In genomic region chr8:127335216-127335615, GRCm38 (mm10) we compare ENCODE assay signal across 17 mouse cellular contexts.
DNase-seq lines count a peak whose midpoint lies in the region; ATAC-seq and TF ChIP-seq lines count a peak whose summit lies in the region.
"Had no signal": no experiment of that assay in that cellular context is flagged by ENCODE, and none has a peak within 500 bp of the region (broad histone marks: within the 10 kb centered on the region; RNA-seq: fewer than 3 reads in every experiment).

No protein-coding gene starts in this region.

- no peak for ATAC-seq in hindbrain, postnatal 0 days
- ATAC-seq: forebrain, embryonic 16.5 days; intestine, embryonic 16.5 days had no signal

- H3K79me2 ChIP-seq in liver, adult 2 months (ENCODE audit: control insufficient read depth, insufficient read depth, low read length), result peaks cover 16% of the 10 kb centered on the region

- no peak overlapping the region for H3K4me3 ChIP-seq in kidney, adult 2 months (ENCODE audit: insufficient read depth, low read depth, low read length)
- H3K4me3 ChIP-seq in liver, adult 2 months (ENCODE audit: insufficient read depth, low read depth, low read length), result no peak overlapping the region
- no peak overlapping the region for H3K4me3 ChIP-seq in hindbrain, postnatal 0 days (ENCODE audit: low read length)
- H3K4me3 ChIP-seq: forebrain, embryonic 12.5 days; hindbrain, embryonic 10.5 days had no signal

- TF ChIP-seq CTCF in kidney, adult 2 months (conservative IDR thresholded peaks at IDR 0.05; ENCODE audit: insufficient read depth, insufficient read length, low read depth, low read length), result no peak
- TF ChIP-seq CTCF in liver, adult 2 months (IDR thresholded peaks at IDR 0.05; ENCODE audit: low read depth, low read length), result no peak
- TF ChIP-seq CTCF in hindbrain, postnatal 0 days (IDR thresholded peaks at IDR 0.05; ENCODE audit: low read depth), result no peak

- no peak for TF ChIP-seq POLR2A in kidney, adult 2 months (IDR thresholded peaks at IDR 0.05; ENCODE audit: low read depth, low read length)
- TF ChIP-seq POLR2A in liver, adult 2 months (IDR thresholded peaks at IDR 0.05; ENCODE audit: extremely low read depth, insufficient read depth, low read length), result no peak

- no peaks in the 10 kb centered on the region for H3K36me3 ChIP-seq in kidney, adult 2 months (ENCODE audit: control insufficient read depth, insufficient read depth, low read length)
- H3K36me3 ChIP-seq in liver, adult 2 months (ENCODE audit: control insufficient read depth, insufficient read depth, low read length), result no peaks in the 10 kb centered on the region
- no peaks in the 10 kb centered on the region for H3K36me3 ChIP-seq in hindbrain, postnatal 0 days (ENCODE audit: insufficient read depth, low read length)
- H3K36me3 ChIP-seq: forebrain, embryonic 12.5 days; hindbrain, embryonic 10.5 days had no signal

- 53% methylated on average over 1 of the region's 1 CpGs for WGBS in kidney, adult 2 months
- WGBS in liver, adult 2 months, result 30% methylated on average over 1 of the region's 1 CpGs
- WGBS in hindbrain, postnatal 0 days, result 89% methylated on average over 1 of the region's 1 CpGs

- no peaks in the 10 kb centered on the region for H3K27me3 ChIP-seq in kidney, adult 2 months (replicated peaks; ENCODE audit: control insufficient read depth, insufficient read depth, low read length)
- no peaks in the 10 kb centered on the region for H3K27me3 ChIP-seq in liver, adult 2 months (ENCODE audit: control insufficient read depth, insufficient read depth, low read length)
- no peaks in the 10 kb centered on the region for H3K27me3 ChIP-seq in hindbrain, postnatal 0 days (ENCODE audit: insufficient read depth, low read length)
- H3K27me3 ChIP-seq: CH12.LX; forebrain, embryonic 12.5 days had no signal

- H3K9ac ChIP-seq in liver, adult 2 months (ENCODE audit: low read depth, low read length), result no peak overlapping the region
- no peak overlapping the region for H3K9ac ChIP-seq in hindbrain, postnatal 0 days (replicated peaks; ENCODE audit: low read length)
- H3K9ac ChIP-seq: forebrain, embryonic 12.5 days; hindbrain, embryonic 14.5 days had no signal

- H3K4me2 ChIP-seq in hindbrain, postnatal 0 days (ENCODE audit: low read depth, low read length), result no peak overlapping the region
- H3K4me2 ChIP-seq: forebrain, embryonic 12.5 days; hindbrain, embryonic 14.5 days had no signal

- DNase-seq in heart, adult 18-20 months, result peak; percentile 26 to 38
- DNase-seq in heart, postnatal 25 days (ENCODE audit: low spot score), result no peak
- peak; percentile 51 for DNase-seq in kidney, adult 2 months
- DNase-seq in kidney, postnatal 25 days, result no peak
- DNase-seq in liver, adult 2 months (ENCODE audit: extremely low read depth, low read depth, low spot score), result peak; percentile 39
- no peak for DNase-seq in liver
- DNase-seq in hindbrain, postnatal 0 days (ENCODE audit: low spot score), result no peak
- DNase-seq: adrenal gland, adult 8-10 months; adrenal gland, postnatal 36 days; cerebellum, adult 2 months; cerebellum, postnatal 10 days had no signal

- H3K27ac ChIP-seq in kidney, adult 2 months (ENCODE audit: insufficient read depth, low read depth, low read length), result no peak overlapping the region
- H3K27ac ChIP-seq in liver, adult 2 months (replicated peaks; ENCODE audit: insufficient read depth, low read depth, low read length), result no peak overlapping the region
- no peak overlapping the region for H3K27ac ChIP-seq in hindbrain, postnatal 0 days
- H3K27ac ChIP-seq: forebrain, embryonic 12.5 days; hindbrain, embryonic 10.5 days; hindbrain, embryonic 14.5 days had no signal

- intact Hi-C loops in heart, postnatal 25 days (cut with DNase I), result loop anchor here (10.0 kb wide), 1 partner anchor 1160 kb away; no protein-coding TSS in a partner anchor

- peaks cover 15% of the 10 kb centered on the region; the same call in 1 of the 2 replicates for H3K4me1 ChIP-seq in kidney, adult 2 months (ENCODE audit: control insufficient read depth, insufficient read depth, low read length)
- H3K4me1 ChIP-seq in liver, adult 2 months (ENCODE audit: control insufficient read depth, insufficient read depth, low read length), result peaks cover 4% of the 10 kb centered on the region
- H3K4me1 ChIP-seq in hindbrain, postnatal 0 days (ENCODE audit: insufficient read depth, low read length), result peaks cover 7% of the 10 kb centered on the region; the same call in 1 of the 2 replicates

- H3K9me3 ChIP-seq in hindbrain, postnatal 0 days (ENCODE audit: low read length), result no peaks in the 10 kb centered on the region
- H3K9me3 ChIP-seq: forebrain, embryonic 12.5 days; hindbrain, embryonic 10.5 days had no signal

Comparison
In these comparisons a context has a peak if more than half of its experiments do, and no peak if none do; other contexts are left out.
1. DNase-seq: peak in heart, adult 18-20 months (2 of 2), kidney, adult 2 months (single experiment) and liver, adult 2 months (single experiment); none in heart, postnatal 25 days (single experiment), kidney, postnatal 25 days (0 of 2), liver (single experiment) and hindbrain, postnatal 0 days (single experiment).